20 mouse cellular contexts compared by ENCODE assay signal in genomic region chr3:69593426-69593825, GRCm38 (mm10). TPM values are rescaled to one million over a fixed set of nuclear protein-coding genes. Genes with fewer than 3 reads are reported as not detected.
A peak's percentile ranks its signal among the peaks of the same experiment; 100 is the strongest.
DNase-seq lines count a peak whose midpoint lies in the region; ATAC-seq and TF ChIP-seq lines count a peak whose summit lies in the region.
"Had no signal": no experiment of that assay in that cellular context is flagged by ENCODE, and none has a peak within 500 bp of the region (broad histone marks: within the 10 kb centered on the region; RNA-seq: fewer than 3 reads in every experiment).

No protein-coding gene starts in this region.

- TF ChIP-seq CTCF in liver, postnatal 0 days (IDR thresholded peaks at IDR 0.05; ENCODE audit: low read depth), result no peak

- H3K27me3 ChIP-seq in heart, embryonic 10.5 days (ENCODE audit: insufficient read depth, poor library complexity, severe bottlenecking), result no peaks in the 10 kb centered on the region
- peaks cover 6% of the 10 kb centered on the region; the same call in 1 of the 2 replicates for H3K27me3 ChIP-seq in liver, postnatal 0 days (ENCODE audit: insufficient read depth, low read length)
- H3K27me3 ChIP-seq: embryonic facial prominence, embryonic 13.5 days; embryonic facial prominence, embryonic 15.5 days; forebrain, embryonic 12.5 days had no signal

- peaks cover 19% of the 10 kb centered on the region for H3K4me1 ChIP-seq in heart, embryonic 10.5 days
- no peaks in the 10 kb centered on the region; the same call in 1 of the 2 replicates for H3K4me1 ChIP-seq in liver, postnatal 0 days (ENCODE audit: insufficient read depth)

- H3K4me2 ChIP-seq in liver, postnatal 0 days (ENCODE audit: low read depth, low read length), result no peak overlapping the region
- H3K4me2 ChIP-seq: embryonic facial prominence, embryonic 13.5 days; embryonic facial prominence, embryonic 15.5 days; forebrain, embryonic 12.5 days had no signal

- no peaks in the 10 kb centered on the region for H3K36me3 ChIP-seq in heart, embryonic 10.5 days
- H3K36me3 ChIP-seq in liver, postnatal 0 days (replicated peaks; ENCODE audit: insufficient read depth, low read length), result no peaks in the 10 kb centered on the region
- H3K36me3 ChIP-seq: embryonic facial prominence, embryonic 15.5 days had no signal

- no peaks in the 10 kb centered on the region for H3K9me3 ChIP-seq in heart, embryonic 10.5 days
- no peaks in the 10 kb centered on the region for H3K9me3 ChIP-seq in liver, postnatal 0 days (ENCODE audit: low read length)
- H3K9me3 ChIP-seq: embryonic facial prominence, embryonic 15.5 days; forebrain, embryonic 12.5 days had no signal

- H3K9ac ChIP-seq in liver, postnatal 0 days (replicated peaks), result no peak overlapping the region
- H3K9ac ChIP-seq: embryonic facial prominence, embryonic 13.5 days; embryonic facial prominence, embryonic 15.5 days; forebrain, embryonic 12.5 days had no signal

- DNase-seq in heart, adult 11 months, result peak; percentile 75
- DNase-seq in heart, embryonic 10.5 days (ENCODE audit: low spot score), result no peak
- DNase-seq in R1 (ENCODE audit: low read depth, low spot score), result peak; percentile 59
- DNase-seq in kidney, adult 9 months, result no peak
- DNase-seq in liver, postnatal 0 days, result no peak
- DNase-seq: adrenal gland, postnatal 25 days; B cell, adult 2 months; cerebellum, adult 11 months; cerebellum, adult 18-20 months; cerebellum, adult 8-10 months; cerebellum, adult 9-11 months; cerebellum, postnatal 14 days; cerebellum, postnatal 36 days had no signal

- no peak for TF ChIP-seq EP300 in liver, postnatal 0 days (IDR thresholded peaks at IDR 0.05; ENCODE audit: low read depth)

- no peak overlapping the region for H3K27ac ChIP-seq in heart, embryonic 10.5 days
- H3K27ac ChIP-seq in liver, postnatal 0 days (ENCODE audit: low read depth), result no peak overlapping the region
- H3K27ac ChIP-seq: embryonic facial prominence, embryonic 13.5 days; embryonic facial prominence, embryonic 15.5 days; forebrain, embryonic 10.5 days; forebrain, embryonic 12.5 days had no signal

- no peak for ATAC-seq in liver, postnatal 0 days
- ATAC-seq: forebrain, embryonic 14.5 days; forebrain, embryonic 16.5 days had no signal

- no peak overlapping the region for H3K4me3 ChIP-seq in heart, embryonic 10.5 days
- no peak overlapping the region for H3K4me3 ChIP-seq in liver, postnatal 0 days (ENCODE audit: low read depth, low read length)
- H3K4me3 ChIP-seq: embryonic facial prominence, embryonic 13.5 days; embryonic facial prominence, embryonic 15.5 days; erythroblast, embryonic 14.5 days; forebrain, embryonic 10.5 days; forebrain, embryonic 12.5 days had no signal

- WGBS in heart, embryonic 10.5 days, result 83% methylated on average over 8 of the region's 8 CpGs
- 78% methylated on average over 8 of the region's 8 CpGs for WGBS in liver, postnatal 0 days (ENCODE audit: insufficient replicate concordance)

RNA-seq across cellular contexts. Expression of gene B3galnt1, which starts 5.3 kb away (rescaled TPM):
- 26.5 and 27.7 TPM in 2 replicates for polyA plus RNA-seq in heart, embryonic 10.5 days (2016; fragmentation: Nextera tagmentation; extraction: Ambion mirVana)
- polyA plus RNA-seq in liver, postnatal 0 days (2015; fragmentation: Nextera tagmentation; extraction: Ambion mirVana), result 1.9 and 2.0 TPM in 2 replicates
- polyA plus RNA-seq: erythroblast, embryonic 14.5 days had no signal

Comparison
In these comparisons a context has a peak if more than half of its experiments do, and no peak if none do; other contexts are left out.
1. DNase-seq: peak in heart, adult 11 months (single experiment) and R1 (single experiment); none in heart, embryonic 10.5 days (single experiment), kidney, adult 9 months (single experiment) and liver, postnatal 0 days (single experiment).